Mouse (Mus musculus): ENCODE data around the gene Eif4enif1.
"Not testable (repeated sequence)": the region's sequence is repeated elsewhere in the genome, so short reads cannot be mapped to it uniquely, and the experiment has no call there.

DNA sequence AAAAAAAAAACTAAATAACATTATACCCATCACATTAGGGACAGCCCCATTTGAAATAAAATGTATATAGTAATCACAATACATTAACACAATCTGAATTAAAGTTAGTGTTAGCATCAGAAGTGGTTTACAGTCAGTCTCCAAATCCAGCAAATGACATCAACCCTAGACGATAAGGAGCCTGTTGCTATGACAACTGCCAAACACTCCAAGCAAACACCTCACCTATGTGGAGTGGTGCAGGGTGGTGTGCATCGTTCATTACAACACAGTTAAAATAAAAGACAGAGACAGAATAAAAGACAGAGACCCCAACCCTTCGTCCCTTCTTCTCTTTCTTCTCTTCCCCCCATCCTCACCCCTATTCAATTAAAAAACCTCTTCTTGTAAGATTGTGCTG is 38.5 kb upstream of the Eif4enif1 start:
- TF ChIP-seq CTCF (IDR thresholded peaks at IDR 0.05; ENCODE audit: control insufficient read depth, insufficient read depth, insufficient read length); USF1 (IDR thresholded peaks at IDR 0.05; ENCODE audit: low read depth); FOSL1 (IDR thresholded peaks at IDR 0.05; ENCODE audit: insufficient read depth, low read length, poor library complexity, severe bottlenecking): not testable (repeated sequence)
